Mouse (Mus musculus): ENCODE measurements at regions not wholly inside any gene's neighbourhood (a gene's known extent, or its start where the extent isn't known, plus 50 kb on each side); places are given as distances from the start of the nearest gene placed in this dataset.

DNA sequence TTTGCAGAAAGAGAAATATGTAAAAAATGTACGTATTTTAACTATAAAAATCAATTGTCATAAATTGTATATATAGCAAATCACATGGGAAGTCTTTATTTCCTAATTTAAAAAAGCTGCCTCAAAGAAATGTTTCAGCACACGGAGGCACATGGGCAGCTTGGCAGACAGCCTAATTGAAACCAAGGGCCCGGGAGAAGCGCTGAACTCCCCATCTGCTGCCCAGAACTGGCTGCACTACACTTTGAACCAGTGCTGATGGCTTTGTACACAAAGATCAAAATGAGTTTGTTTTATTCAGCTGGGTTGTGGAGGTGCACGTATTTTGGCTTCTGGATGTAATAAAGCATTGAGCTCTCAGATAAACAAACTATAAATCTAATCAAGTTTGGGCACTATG is 100.2 kb upstream of the Rspo3 start:
- DNase-seq (ENCODE audit: low spot score in 2 of 2): no peak

DNA sequence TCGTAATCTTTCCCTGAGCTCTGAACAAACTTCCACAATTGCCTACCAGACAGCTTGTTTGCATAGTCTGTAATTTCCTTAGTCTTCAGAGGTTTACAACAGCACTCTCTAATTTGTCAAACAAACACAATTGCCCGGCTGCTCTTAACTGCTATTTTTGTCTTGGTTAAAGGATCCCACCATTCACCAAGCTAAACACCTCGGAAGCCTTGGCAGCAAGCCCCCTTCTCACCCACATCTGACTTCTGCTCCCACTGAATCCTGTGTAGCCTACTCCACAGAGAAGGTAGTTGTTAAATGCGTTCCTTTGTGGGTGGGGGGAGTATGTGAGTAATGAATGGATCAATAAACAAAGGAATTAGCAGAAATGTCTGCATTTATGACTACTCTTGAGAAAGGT is 59.8 kb upstream of the Rspo3 start:
- no peak for DNase-seq (ENCODE audit: low spot score in 2 of 2)

DNA sequence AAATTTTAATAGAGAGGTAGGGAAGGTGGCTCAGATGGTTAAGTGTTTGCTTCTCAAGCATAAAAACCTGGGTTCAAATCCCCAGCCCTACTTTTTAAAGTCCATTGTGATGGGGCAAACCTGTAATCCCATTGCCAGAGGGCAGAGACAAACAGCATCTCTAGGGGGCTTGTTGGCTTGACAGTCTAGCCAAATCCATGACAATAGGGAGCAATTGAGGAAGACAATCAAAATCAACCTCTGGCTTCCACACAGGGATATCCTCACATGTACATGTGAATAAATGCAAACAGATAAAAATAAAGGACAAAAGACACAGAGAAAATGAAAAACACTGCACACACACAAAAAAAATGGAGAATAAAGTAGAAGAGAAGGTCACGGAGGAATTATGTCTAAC is 59.3 kb upstream of the Rspo3 start:
- DNase-seq (ENCODE audit: low spot score in 2 of 2): no peak

DNA sequence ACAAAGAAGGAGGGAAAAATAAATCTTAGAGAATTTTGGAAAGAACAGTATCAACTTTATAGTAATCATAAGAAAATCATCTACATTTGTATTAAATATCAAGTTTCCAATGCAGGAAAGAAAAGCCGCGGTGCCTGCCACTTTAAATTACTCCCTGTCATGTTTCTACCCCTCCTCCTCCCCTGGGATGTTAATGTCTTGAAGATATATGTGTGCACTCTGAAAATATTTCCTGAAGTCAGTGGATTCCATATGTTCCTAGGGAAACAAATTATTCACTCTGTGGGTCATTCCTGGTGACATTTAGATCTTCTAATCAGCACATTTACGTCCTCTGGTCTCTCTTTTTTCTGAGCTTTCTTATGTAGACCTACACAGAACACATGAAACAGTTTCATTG is 57.2 kb upstream of the Rspo3 start:
- DNase-seq (ENCODE audit: low spot score in 2 of 2): no peak

DNA sequence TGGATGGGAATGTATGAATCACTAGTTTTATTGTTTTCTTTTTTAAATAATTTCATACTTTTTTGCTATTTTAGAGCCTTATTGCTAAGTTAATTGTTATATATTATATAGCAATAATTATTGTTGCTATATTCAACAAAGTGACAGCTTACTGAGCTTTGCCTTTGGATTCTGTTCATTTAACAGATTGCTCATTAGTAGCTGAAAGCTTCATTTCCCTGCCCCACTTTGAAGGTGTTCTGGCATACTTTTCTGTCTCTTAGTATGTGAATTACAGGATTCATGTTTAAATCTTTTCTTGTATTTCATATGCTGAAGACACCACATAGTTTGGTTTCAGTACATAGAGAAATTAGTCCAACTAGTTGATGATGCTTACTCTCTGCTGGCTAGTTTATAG is 54.5 kb upstream of the Rspo3 start:
- no peak for DNase-seq (ENCODE audit: low spot score in 2 of 2)

DNA sequence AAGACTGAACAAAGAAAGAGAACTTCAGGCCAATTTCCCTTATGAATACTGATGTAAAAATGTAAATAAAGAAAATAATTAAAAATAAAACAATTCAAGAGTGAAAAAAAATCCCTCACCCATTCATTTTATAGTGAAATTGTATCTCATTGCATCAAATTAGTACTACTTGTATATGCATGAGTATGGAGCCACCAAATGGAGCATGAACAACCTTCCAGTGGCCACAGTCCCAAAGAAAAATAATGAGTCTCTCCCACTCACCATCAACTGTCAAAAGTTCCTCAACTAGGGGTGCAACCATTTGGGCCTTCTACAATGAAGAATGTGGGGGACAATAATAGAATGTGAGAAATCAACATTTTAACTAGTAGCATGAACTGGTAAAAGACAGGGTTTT is 54.1 kb upstream of the Rspo3 start:
- no peak for DNase-seq (ENCODE audit: low spot score in 2 of 2)

All from frontal cortex, postnatal 14 days (tissue).